Mouse (Mus musculus) testis, adult 2 months (tissue): ENCODE data around the gene Lingo3.

ENCODE experiments used
- CTCF ChIP-seq: fragments of 200-500 bp; IDR thresholded peaks from 2 replicates; pipeline ENCODE4 v1.5.1; 2012; ENCODE audit warnings: low read depth, mild to moderate bottlenecking, inconsistent platforms, low read length, moderate library complexity; ENCODE audit not compliant: control insufficient read depth, insufficient read depth, insufficient replicate concordance
- POLR2A ChIP-seq: fragments of 200-500 bp; IDR thresholded peaks from 2 replicates; pipeline ENCODE4 v1.6.1; 2012; ENCODE audit warnings: low read depth, mild to moderate bottlenecking, inconsistent platforms, low read length, moderate library complexity; ENCODE audit not compliant: control insufficient read depth

DNA sequence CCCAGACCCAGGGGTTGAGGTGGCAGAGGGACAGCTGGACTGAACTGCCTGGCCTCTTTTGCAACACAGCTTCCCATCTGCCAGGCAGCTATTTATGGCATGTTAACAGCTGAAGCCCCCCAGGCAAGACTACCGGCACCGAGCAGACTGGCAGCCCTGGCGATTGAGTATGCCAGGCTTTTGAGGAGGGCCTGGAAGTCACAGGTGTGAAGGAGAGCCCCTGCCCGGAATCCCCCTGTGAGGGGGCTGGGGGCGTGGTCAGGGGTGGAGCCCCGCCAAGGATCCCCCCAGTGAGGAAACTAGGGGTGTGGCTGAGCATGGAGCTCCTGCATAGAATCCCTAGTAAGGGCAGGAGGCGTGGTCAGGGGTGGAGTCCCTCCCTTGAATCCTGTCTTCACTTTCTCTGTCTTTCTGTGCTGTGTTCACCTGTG lies 6.9 kb downstream of the Lingo3 start:
- TF ChIP-seq CTCF (no peak), POLR2A (no peak)
